Mouse (Mus musculus): ENCODE measurements around the gene Was.

- no peak for TF ChIP-seq CTCF (IDR thresholded peaks at IDR 0.05; ENCODE audit: low read depth, low read length)
- no peak for TF ChIP-seq POLR2A (IDR thresholded peaks at IDR 0.05; ENCODE audit: extremely low read depth, insufficient read depth, low read length)
Observed at GRCm38 (mm10) chrX:8115275-8115674, 25.0 kb upstream of the Was start.
